In the genomic region with DNA sequence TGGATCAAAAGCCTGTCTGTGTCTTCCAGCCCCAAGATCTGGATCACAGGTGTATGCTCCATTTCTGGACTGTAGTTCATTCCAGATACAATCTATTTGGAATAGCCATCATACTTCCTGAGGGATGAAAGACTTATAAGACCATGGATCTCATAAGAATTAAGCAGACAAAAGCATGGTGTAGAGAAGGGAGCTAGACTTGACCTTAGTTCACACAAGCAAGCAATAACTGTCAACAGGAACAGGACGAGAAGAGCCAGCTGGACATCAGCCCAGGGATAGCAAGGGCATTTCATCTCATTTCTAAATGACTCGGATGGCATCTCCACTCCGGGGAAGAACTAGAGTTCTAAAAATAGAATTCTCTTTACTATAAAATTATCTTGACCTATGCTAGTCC, we compare ENCODE assay signal across 15 mouse cellular contexts. TPM values are rescaled to one million over a fixed set of nuclear protein-coding genes. Genes with fewer than 3 reads are reported as not detected.
A peak's percentile ranks its signal among the peaks of the same experiment; 100 is the strongest.
DNase-seq lines count a peak whose midpoint lies in the region; ATAC-seq and TF ChIP-seq lines count a peak whose summit lies in the region.
"Had no signal": no experiment of that assay in that cellular context is flagged by ENCODE, and none has a peak within 500 bp of the region (broad histone marks: within the 10 kb centered on the region; RNA-seq: fewer than 3 reads in every experiment).

No protein-coding gene starts in this region.

- no peak for ATAC-seq in kidney, postnatal 0 days (replicated peaks; ENCODE audit: low FRiP score, low read depth)
- no peak for ATAC-seq in forebrain, embryonic 14.5 days

- H3K4me3 ChIP-seq in kidney, postnatal 0 days (replicated peaks; ENCODE audit: low read depth, low read length) = no peak overlapping the region
- no peak overlapping the region for H3K4me3 ChIP-seq in forebrain, embryonic 14.5 days (ENCODE audit: low read depth, low read length)
- H3K4me3 ChIP-seq: embryonic facial prominence, embryonic 13.5 days had no signal

- H3K4me2 ChIP-seq in kidney, postnatal 0 days (ENCODE audit: low read length) = no peak overlapping the region
- H3K4me2 ChIP-seq in forebrain, embryonic 14.5 days (ENCODE audit: low read length) = no peak overlapping the region
- H3K4me2 ChIP-seq: embryonic facial prominence, embryonic 13.5 days had no signal

- no peak overlapping the region for H3K27ac ChIP-seq in kidney, postnatal 0 days
- H3K27ac ChIP-seq in forebrain, embryonic 14.5 days (ENCODE audit: low read depth, low read length) = no peak overlapping the region
- H3K27ac ChIP-seq: embryonic facial prominence, embryonic 13.5 days had no signal

- WGBS in kidney, postnatal 0 days = 21% methylated on average over 3 of the region's 3 CpGs
- 85% methylated on average over 3 of the region's 3 CpGs for WGBS in forebrain, embryonic 14.5 days

- no peaks in the 10 kb centered on the region for H3K4me1 ChIP-seq in kidney, postnatal 0 days (replicated peaks; ENCODE audit: insufficient read depth, low read length)
- H3K4me1 ChIP-seq in forebrain, embryonic 14.5 days (ENCODE audit: control insufficient read depth, insufficient read depth, low read length) = no peaks in the 10 kb centered on the region
- H3K4me1 ChIP-seq: embryonic facial prominence, embryonic 13.5 days had no signal

- no peaks in the 10 kb centered on the region for H3K36me3 ChIP-seq in kidney, postnatal 0 days (ENCODE audit: insufficient read depth, low read length)
- no peaks in the 10 kb centered on the region for H3K36me3 ChIP-seq in forebrain, embryonic 14.5 days (ENCODE audit: control insufficient read depth, insufficient read depth, low read length)
- H3K36me3 ChIP-seq: embryonic facial prominence, embryonic 13.5 days had no signal

- TF ChIP-seq CTCF in kidney, postnatal 0 days (IDR thresholded peaks at IDR 0.05; ENCODE audit: low read depth) = no peak

- peak; percentile 42 for DNase-seq in kidney, postnatal 0 days (ENCODE audit: low spot score)
- no peak for DNase-seq in kidney, postnatal 25 days
- DNase-seq in adrenal gland, postnatal 10 days = peak; percentile 70
- peak; percentile 29 for DNase-seq in cerebellum, adult 9-10 months
- DNase-seq in heart, adult 8-10 months (ENCODE audit: low spot score) = peak; percentile 62
- DNase-seq in yolk sac, embryonic 10.5 days (ENCODE audit: low spot score) = no peak
- no peak for DNase-seq in forebrain, embryonic 14.5 days (ENCODE audit: low spot score)
- DNase-seq in thymus, postnatal 36 days = no peak
- DNase-seq: right cerebral cortex, postnatal 25 days had no signal

- no peaks in the 10 kb centered on the region for H3K27me3 ChIP-seq in kidney, postnatal 0 days (ENCODE audit: insufficient read depth, low read length)
- no peaks in the 10 kb centered on the region for H3K27me3 ChIP-seq in forebrain, embryonic 14.5 days (replicated peaks; ENCODE audit: control insufficient read depth, insufficient read depth, low read length)
- H3K27me3 ChIP-seq: embryonic facial prominence, embryonic 13.5 days had no signal

- no peaks in the 10 kb centered on the region for H3K9me3 ChIP-seq in kidney, postnatal 0 days (replicated peaks; ENCODE audit: low read length)
- H3K9me3 ChIP-seq in forebrain, embryonic 14.5 days (replicated peaks; ENCODE audit: control insufficient read depth, low read length) = no peaks in the 10 kb centered on the region
- H3K9me3 ChIP-seq: embryonic facial prominence, embryonic 13.5 days had no signal

- H3K9ac ChIP-seq in kidney, postnatal 0 days (ENCODE audit: low read depth, low read length) = no peak overlapping the region
- no peak overlapping the region for H3K9ac ChIP-seq in forebrain, embryonic 14.5 days (ENCODE audit: low read length)
- H3K9ac ChIP-seq: embryonic facial prominence, embryonic 13.5 days had no signal

RNA-seq across cellular contexts. Expression of gene Krtap11-1, which starts 46.3 kb away (rescaled TPM):
- polyA plus RNA-seq in kidney, postnatal 0 days (2015; fragmentation: Nextera tagmentation; extraction: Ambion mirVana) = not detected in 2 replicates
- not detected for total RNA-seq in adrenal gland, postnatal 10 days (2021)
- not detected for total RNA-seq in heart, adult 8-10 months (2022)
- not detected in 2 replicates for polyA plus RNA-seq in forebrain, embryonic 14.5 days (2014; fragmentation: Nextera tagmentation; extraction: Ambion mirVana)
- total RNA-seq: left cerebral cortex, postnatal 10 days had no signal
- polyA plus RNA-seq: embryonic facial prominence, embryonic 13.5 days; hindbrain, embryonic 11.5 days; liver, embryonic 16.5 days; neural tube, embryonic 11.5 days; stomach, embryonic 16.5 days had no signal

Comparison
In these comparisons a context has a peak if more than half of its experiments do, and no peak if none do; other contexts are left out.
1. DNase-seq: peak in kidney, postnatal 0 days (single experiment), adrenal gland, postnatal 10 days (single experiment), cerebellum, adult 9-10 months (single experiment) and heart, adult 8-10 months (single experiment); none in kidney, postnatal 25 days (0 of 2), yolk sac, embryonic 10.5 days (single experiment), forebrain, embryonic 14.5 days (single experiment) and thymus, postnatal 36 days (0 of 2).